Mouse (Mus musculus) embryonic facial prominence, embryonic 10.5 days (tissue): ENCODE measurements around the gene Tespa1. TPM values are rescaled to one million over a fixed set of nuclear protein-coding genes. Genes with fewer than 3 reads are reported as not detected.
"Not testable (repeated sequence)": the region's sequence is repeated elsewhere in the genome, so short reads cannot be mapped to it uniquely, and the experiment has no call there.

Experiments
- DNase-seq: peaks from one replicate; pipeline ENCODE4 v3.0.0-alpha.2; 2017; ENCODE audit warnings: low spot score
- H3K27ac ChIP-seq: fragments of 300-500 bp; sonication (generic); replicated peaks from 2 replicates; pipeline ENCODE4 v1.5.1; 2016; ENCODE audit warnings: mild to moderate bottlenecking
- H3K27me3 ChIP-seq: fragments of 300-500 bp; sonication (generic); replicated peaks from 2 replicates; pipeline ENCODE4 v1.6.1; 2016; ENCODE audit warnings: low read depth, mild to moderate bottlenecking; ENCODE audit not compliant: poor library complexity, severe bottlenecking
- H3K36me3 ChIP-seq: fragments of 300-500 bp; sonication (generic); replicated peaks from 2 replicates; pipeline ENCODE4 v1.6.1; 2016; ENCODE audit warnings: mild to moderate bottlenecking, moderate library complexity
- H3K4me1 ChIP-seq: fragments of 300-500 bp; sonication (generic); 2 replicates; pipeline ENCODE4 v1.6.1; 2016
- H3K4me3 ChIP-seq: fragments of 300-500 bp; sonication (generic); 2 replicates; pipeline ENCODE4 v1.5.1; 2016; ENCODE audit warnings: mild to moderate bottlenecking, moderate library complexity
- H3K9me3 ChIP-seq: fragments of 300-500 bp; sonication (generic); 2 replicates; pipeline ENCODE4 v1.6.1; 2016; ENCODE audit warnings: mild to moderate bottlenecking
- WGBS: fragments of 180-500 bp; shearing (Covaris S2); methylation state at CpG from one replicate; pipeline ENCODE4 v1.1.7; 2016; 5-methylcytosine and 5-hydroxymethylcytosine counted together
- polyA plus RNA-seq: library from polyadenylated mRNA; unstranded; fragments of >200 nt; fragmentation: Nextera tagmentation; extraction: Ambion mirVana; gene quantifications from 2 replicates; pipeline ENCODE4 v1.2.1, GENCODE M21; 2016

Gene Tespa1
- polyA plus RNA-seq, 1 experiment from 2014 or later = not detected

DNA sequence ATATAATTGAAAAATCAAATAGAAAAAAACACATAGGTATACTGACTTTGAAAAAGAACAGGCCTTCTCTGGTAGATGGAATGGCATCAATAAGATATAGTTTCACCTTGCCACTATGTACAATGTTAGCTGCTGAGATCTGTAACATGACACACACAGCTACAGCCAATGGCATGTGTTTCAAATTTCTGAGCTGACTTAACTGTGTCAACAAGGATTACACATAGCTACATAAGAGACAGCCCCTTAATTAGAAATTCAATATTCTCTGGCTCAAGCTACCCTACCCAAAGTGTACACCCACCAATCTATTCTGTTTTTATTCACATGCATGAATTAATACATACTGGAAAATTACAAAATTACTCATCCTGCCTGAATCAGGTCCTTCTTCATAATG is 45.7 kb downstream of the Tespa1 start:
- H3K4me3 ChIP-seq = no peak overlapping the region
- no peaks in the 10 kb centered on the region for H3K27me3 ChIP-seq
- no peaks in the 10 kb centered on the region for H3K9me3 ChIP-seq
- DNase-seq = no peak
- no peak overlapping the region for H3K27ac ChIP-seq
- no peaks in the 10 kb centered on the region for H3K4me1 ChIP-seq
- H3K36me3 ChIP-seq = no peaks in the 10 kb centered on the region

DNA sequence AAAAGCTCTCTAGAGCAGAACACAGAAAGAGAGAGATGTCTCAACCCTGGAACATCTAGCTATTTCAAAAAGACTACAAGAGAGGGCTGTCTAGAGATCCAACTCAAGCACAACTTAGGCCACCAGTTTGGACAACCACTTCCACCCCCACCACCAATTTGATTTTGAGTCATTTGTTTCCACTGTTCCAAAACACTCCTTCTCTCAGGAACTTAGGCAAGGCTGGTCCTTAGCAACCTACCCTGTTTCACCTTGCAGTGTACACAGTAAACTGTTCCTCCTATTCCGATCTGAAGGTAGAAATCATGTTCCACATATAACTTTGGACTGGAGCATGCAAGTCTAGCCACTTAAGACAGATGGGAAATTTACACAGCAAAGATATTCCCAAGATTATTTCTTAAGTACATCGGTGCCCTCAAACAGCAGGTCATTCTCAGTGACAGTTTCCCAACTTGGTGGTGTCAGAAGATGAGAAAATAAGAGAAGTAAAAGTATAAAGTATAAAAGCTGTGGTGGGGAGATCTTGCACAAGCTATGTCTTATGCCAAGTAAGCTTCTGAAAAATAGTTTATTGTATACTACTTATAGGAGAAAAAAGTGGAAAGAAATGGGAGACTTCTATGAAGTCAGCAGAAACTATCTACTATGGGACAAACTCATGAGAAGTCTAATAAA is 47.5 kb downstream of the Tespa1 start:
- no peak overlapping the region for H3K4me3 ChIP-seq
- H3K4me1 ChIP-seq = no peaks in the 10 kb centered on the region
- no peaks in the 10 kb centered on the region for H3K36me3 ChIP-seq
- no peaks in the 10 kb centered on the region for H3K27me3 ChIP-seq
- H3K9me3 ChIP-seq = no peaks in the 10 kb centered on the region
- WGBS = 93% methylated on average over 2 of the region's 2 CpGs
- DNase-seq = no peak
- no peak overlapping the region for H3K27ac ChIP-seq

DNA sequence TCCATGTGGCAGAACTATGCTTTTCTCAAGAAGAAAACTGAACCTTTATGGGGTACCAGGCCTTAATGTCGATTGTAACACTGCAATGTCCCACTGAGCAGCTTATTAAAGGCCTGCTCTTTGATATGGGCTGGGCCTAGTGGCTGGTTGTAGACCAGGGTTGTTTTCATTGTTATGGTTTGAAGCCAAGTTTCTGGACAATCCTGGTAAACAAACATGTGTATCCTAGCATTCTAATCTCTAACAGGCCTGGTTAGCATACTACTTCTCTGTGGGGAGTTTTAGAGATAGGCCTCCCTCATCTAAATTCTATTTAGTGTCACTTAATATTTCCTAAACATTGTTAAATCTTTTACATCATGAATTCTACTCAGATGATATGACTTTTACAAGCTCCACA is 49.0 kb downstream of the Tespa1 start:
- no peaks in the 10 kb centered on the region for H3K4me1 ChIP-seq
- no peaks in the 10 kb centered on the region for H3K9me3 ChIP-seq
- no peak for DNase-seq
- no peaks in the 10 kb centered on the region for H3K36me3 ChIP-seq
- WGBS = 74% methylated on average over 1 of the region's 1 CpGs
- H3K27me3 ChIP-seq = no peaks in the 10 kb centered on the region
- no peak overlapping the region for H3K4me3 ChIP-seq
- H3K27ac ChIP-seq = no peak overlapping the region

DNA sequence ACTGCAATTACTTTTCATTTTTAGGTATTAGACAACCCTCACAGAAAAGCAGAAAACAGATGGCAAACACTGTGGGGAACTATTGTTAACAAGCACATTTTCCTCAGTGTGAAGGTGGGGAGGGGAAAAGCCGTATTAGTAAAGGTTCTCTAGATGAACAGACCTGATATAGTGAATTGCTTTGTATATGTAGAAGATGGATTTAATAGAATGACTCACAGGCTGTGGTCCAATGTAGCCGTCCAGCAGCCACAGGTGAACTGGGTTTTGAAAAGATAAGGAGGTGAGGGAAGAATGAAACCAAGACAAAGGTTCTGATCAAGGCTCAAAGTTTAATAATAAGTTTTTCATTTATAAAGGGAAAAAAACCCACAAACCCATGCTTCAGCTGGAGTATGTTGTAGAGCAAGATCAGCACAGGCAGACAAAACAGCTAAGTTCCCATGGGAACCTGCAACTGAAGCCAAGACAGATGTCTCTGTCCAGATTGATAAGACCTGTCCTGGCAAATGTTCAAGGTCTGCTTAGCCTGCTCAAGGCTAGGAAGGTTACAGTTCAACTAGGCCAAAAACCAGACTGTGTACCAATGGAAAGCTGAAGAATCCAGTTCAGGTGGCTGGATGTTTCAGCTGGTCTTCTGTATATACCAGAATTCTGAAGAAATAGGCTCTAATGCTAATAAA is 50.0 kb downstream of the Tespa1 start:
- no peak for DNase-seq
- Histone ChIP-seq H3K27me3 (no peaks in the 10 kb centered on the region), H3K36me3 (no peaks in the 10 kb centered on the region), H3K27ac (no peak overlapping the region), H3K4me1 (no peaks in the 10 kb centered on the region), H3K9me3 (no peaks in the 10 kb centered on the region), H3K4me3 (no peak overlapping the region)
- 80% methylated on average over 2 of the region's 2 CpGs for WGBS

DNA sequence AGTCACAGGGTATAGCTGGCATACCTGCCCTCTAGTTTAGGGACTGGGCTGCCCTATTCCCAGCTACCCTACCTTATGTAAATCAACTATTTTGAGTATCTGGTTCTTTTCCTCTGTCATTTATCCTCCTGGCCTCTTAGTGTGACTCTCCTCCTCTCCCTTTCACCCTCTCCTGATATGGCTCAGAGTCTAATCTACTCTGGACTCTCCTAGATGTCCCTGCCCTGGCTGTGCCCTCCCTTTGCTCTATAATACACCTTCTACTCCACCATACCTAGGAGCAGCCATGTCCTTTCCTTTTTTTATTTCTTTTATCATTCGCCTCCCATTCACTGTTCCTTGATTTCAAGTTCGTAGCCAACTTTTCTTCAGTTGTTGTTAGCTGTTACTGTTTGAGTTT is 52.5 kb downstream of the Tespa1 start:
- Histone ChIP-seq H3K27ac (no peak overlapping the region), H3K4me3 (no peak overlapping the region), H3K27me3 (no peaks in the 10 kb centered on the region), H3K4me1 (no peaks in the 10 kb centered on the region), H3K9me3 (no peaks in the 10 kb centered on the region), H3K36me3 (no peaks in the 10 kb centered on the region)
- 87% methylated on average over 2 of the region's 2 CpGs for WGBS
- DNase-seq = no peak

GRCm38 (mm10) chr10:130394232-130394631 is 71.6 kb downstream of the Tespa1 start, which contains the start of gene Vmn2r84:
Vmn2r84 (minus strand) TSS chr10:130394332.
- H3K9me3 ChIP-seq = no peaks in the 10 kb centered on the region
- no peak within 1 kb of the TSS for H3K27ac ChIP-seq
- H3K4me3 ChIP-seq = no peak within 1 kb of the TSS
- no peak for DNase-seq
- H3K36me3 ChIP-seq = no peaks in the 10 kb centered on the region
- H3K4me1 ChIP-seq = no peaks in the 10 kb centered on the region
- no peaks in the 10 kb centered on the region for H3K27me3 ChIP-seq

DNA sequence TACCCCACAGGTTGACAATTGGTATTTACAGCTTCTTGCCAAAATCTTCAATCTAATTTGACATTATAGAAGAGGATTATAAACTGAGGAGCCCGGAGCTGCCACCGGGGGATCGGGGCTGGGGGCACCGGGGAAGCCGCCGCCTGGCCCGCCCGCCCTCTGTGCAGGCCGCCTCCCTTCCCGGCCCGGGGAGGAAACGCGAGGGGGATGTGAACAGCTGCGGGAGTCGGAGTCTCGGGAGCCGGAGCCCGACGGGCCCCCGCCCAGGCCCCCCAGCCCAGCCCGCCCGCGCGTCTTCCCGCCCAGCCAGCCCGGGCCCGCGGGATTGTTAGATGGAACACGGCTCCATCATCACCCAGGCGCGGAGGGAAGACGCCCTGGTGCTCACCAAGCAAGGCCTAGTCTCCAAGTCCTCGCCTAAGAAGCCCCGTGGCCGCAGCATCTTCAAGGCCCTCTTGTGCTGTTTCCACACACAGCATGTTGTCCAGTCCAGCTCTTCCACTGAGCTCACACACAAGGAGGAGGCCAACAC is 89.6 kb downstream of the Tespa1 start:
- DNase-seq = not testable (repeated sequence)
- WGBS = 69% methylated on average over 35 of the region's 35 CpGs

More for the DNA sequence above, 89.6 kb downstream of the Tespa1 start:
- not testable (repeated sequence) for H3K27ac ChIP-seq, H3K4me3 ChIP-seq, H3K27me3 ChIP-seq, H3K36me3 ChIP-seq, H3K9me3 ChIP-seq, H3K4me1 ChIP-seq

Other genes with a start within 250 kb of the Tespa1 start
- not detected in 2 replicates for gene Olfr823, start 207.5 kb upstream of the Tespa1 start, polyA plus RNA-seq
- gene Olfr824, start 192.9 kb upstream of the Tespa1 start, polyA plus RNA-seq = not detected in 2 replicates
- gene Olfr825, start 156.1 kb upstream of the Tespa1 start, polyA plus RNA-seq = not detected in 2 replicates
- not detected in 2 replicates for gene Olfr826, start 138.7 kb upstream of the Tespa1 start, polyA plus RNA-seq
- not detected in 2 replicates for gene Olfr827, start 108.5 kb upstream of the Tespa1 start, polyA plus RNA-seq
- 5.9 and 13.1 TPM in 2 replicates for gene Neurod4, start 42.6 kb upstream of the Tespa1 start, polyA plus RNA-seq
- not detected in 2 replicates for gene Vmn2r84, start 71.5 kb downstream of the Tespa1 start, polyA plus RNA-seq
- gene Vmn2r85, start 106.8 kb downstream of the Tespa1 start, polyA plus RNA-seq = not detected in 2 replicates
- gene Vmn2r86, start 133.2 kb downstream of the Tespa1 start, polyA plus RNA-seq = not detected in 2 replicates
- 0.04 TPM in 1 of 2 replicates, not detected in the other for gene Vmn2r87, start 174.5 kb downstream of the Tespa1 start, polyA plus RNA-seq